Mouse (Mus musculus): ENCODE data around the gene Pdxk. TPM values are rescaled to one million over a fixed set of nuclear protein-coding genes. Genes with fewer than 3 reads are reported as not detected.

The Pdxk gene
- polyA plus RNA-seq, 1 experiment from 2014 or later: 16.1 TPM

GRCm38 (mm10) chr10:78392072-78392471, 72.7 kb downstream of the Pdxk start:
- Histone ChIP-seq H3K4me1 (replicated peaks) (peaks cover 25% of the 10 kb centered on the region), H3K27ac (replicated peaks) (no peak overlapping the region), H3K9ac (no peak overlapping the region), H3K36me3 (no peaks in the 10 kb centered on the region), H3K27me3 (peaks cover 43% of the 10 kb centered on the region), H3K9me3 (no peaks in the 10 kb centered on the region), H3K4me3 (no peak overlapping the region), H3K4me2 (0 out of 2 replicates have a peak overlapping the region, but pooled peaks have one; percentile 19)
- ATAC-seq (ENCODE audit: low read depth): no peak
- 3% methylated on average over 18 of the region's 18 CpGs for WGBS

DNA sequence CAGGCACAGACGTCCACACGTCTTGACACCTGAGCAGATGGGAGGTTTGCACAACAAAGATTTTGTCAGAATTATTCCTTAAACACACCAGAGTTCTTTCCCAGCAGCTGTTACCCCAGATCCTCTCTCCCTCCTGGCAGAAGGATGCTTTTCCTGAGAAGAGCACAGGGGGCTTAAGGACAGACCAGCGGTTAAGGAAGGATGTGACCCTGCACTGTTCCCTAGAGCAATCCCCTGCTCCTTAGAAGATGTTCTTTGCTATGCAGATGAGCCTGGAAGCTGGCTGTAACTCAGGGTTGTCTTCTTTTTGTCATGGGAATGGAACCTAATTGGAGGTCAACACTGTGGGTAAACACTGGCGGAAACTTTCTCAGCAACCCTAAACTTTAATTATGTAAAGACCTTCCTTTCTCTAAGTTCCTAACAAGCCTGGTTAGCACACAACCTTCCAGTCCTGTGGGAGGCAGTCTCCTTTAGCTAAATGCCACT, 73.7 kb downstream of the Pdxk start:
- Histone ChIP-seq H3K4me2 (no peak overlapping the region), H3K27me3 (peaks cover 43% of the 10 kb centered on the region), H3K36me3 (no peaks in the 10 kb centered on the region), H3K27ac (replicated peaks) (no peak overlapping the region), H3K9me3 (no peaks in the 10 kb centered on the region), H3K9ac (no peak overlapping the region), H3K4me1 (replicated peaks) (peaks cover 18% of the 10 kb centered on the region), H3K4me3 (no peak overlapping the region)
- no peak for ATAC-seq (ENCODE audit: low read depth)
- WGBS: 10% methylated on average over 4 of the region's 4 CpGs

DNA sequence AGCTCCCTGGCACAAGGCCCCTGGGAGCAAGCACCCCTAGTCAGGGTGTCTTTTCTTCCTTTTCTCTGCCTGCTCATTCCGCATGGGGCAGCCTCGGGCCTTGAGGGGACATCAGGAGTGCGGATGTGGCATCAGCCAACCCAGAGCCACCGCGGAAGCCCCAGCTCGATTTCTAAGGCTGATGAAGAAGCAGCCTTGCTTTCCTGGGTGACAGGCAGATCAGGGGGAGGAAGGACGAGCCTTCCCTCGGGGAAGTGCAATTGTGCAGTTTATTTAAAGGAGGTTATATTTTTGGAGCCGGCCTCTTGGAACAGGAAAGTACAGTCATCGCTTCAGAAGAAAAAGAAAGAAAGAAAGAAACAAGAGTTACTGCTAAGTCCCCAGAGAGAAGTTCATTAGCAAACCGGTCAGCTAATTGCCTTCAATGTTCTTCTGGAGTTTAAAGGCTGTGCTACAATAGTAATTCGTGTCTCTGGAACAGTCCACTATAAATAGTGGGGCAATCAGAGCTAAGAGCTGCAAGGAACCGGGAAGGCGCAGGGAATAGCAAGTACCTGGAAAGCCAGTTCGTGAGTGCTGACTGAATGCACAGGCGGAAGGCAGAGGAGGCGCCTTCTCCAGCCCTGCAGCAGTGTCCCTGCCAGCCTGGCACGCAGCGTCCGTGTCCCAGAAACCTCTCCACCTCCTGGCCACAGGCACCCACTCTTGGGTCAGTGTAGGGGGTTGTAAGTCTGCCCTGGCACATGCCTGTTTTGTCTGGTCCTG, 76.4 kb downstream of the Pdxk start:
- 41% methylated on average over 20 of the region's 20 CpGs for WGBS
- ATAC-seq (ENCODE audit: low read depth): 0 out of 2 replicates have a peak, but pooled peaks have one; percentile 33
- H3K36me3 ChIP-seq: no peaks in the 10 kb centered on the region
- peaks cover 43% of the 10 kb centered on the region for H3K27me3 ChIP-seq
- H3K9ac ChIP-seq: no peak overlapping the region
- H3K4me1 ChIP-seq (replicated peaks): peaks cover 8% of the 10 kb centered on the region; the same call in 1 of the 2 replicates
- no peak overlapping the region for H3K4me2 ChIP-seq
- H3K4me3 ChIP-seq: no peak overlapping the region
- no peaks in the 10 kb centered on the region for H3K9me3 ChIP-seq
- no peak overlapping the region for H3K27ac ChIP-seq (replicated peaks)

Small RNA genes within 50 kb of the gene (microRNA-seq; reads per million reads assigned to microRNA genes)
- gene Mir6410 (not detected), gene Mir6907 (1.0 reads per million), gene Mir6908 (not detected)

Other genes starting within 250 kb of the Pdxk start
- 21.1 and 26.0 TPM in 2 replicates for gene Trappc10, start 220.3 kb downstream of the Pdxk start, polyA plus RNA-seq (2015; fragmentation: Nextera tagmentation; extraction: Ambion mirVana)
- 59.3 and 64.0 TPM in 2 replicates for gene Agpat3, start 112.5 kb downstream of the Pdxk start, polyA plus RNA-seq (2015; fragmentation: Nextera tagmentation; extraction: Ambion mirVana)
- 365 and 462 TPM in 2 replicates for gene Rrp1, start 51.9 kb downstream of the Pdxk start, polyA plus RNA-seq (2015; fragmentation: Nextera tagmentation; extraction: Ambion mirVana)
- gene Cstb, start 39.3 kb downstream of the Pdxk start, polyA plus RNA-seq (2015; fragmentation: Nextera tagmentation; extraction: Ambion mirVana): 107 and 115 TPM in 2 replicates
- not detected in 2 replicates for gene Olfr1358, start 52.5 kb upstream of the Pdxk start, polyA plus RNA-seq (2015; fragmentation: Nextera tagmentation; extraction: Ambion mirVana)
- 52.3 and 54.6 TPM in 2 replicates for gene Ilvbl, start 109.4 kb upstream of the Pdxk start, polyA plus RNA-seq (2015; fragmentation: Nextera tagmentation; extraction: Ambion mirVana)
- 4.3 and 4.4 TPM in 2 replicates for gene Syde1, start 127.0 kb upstream of the Pdxk start, polyA plus RNA-seq (2015; fragmentation: Nextera tagmentation; extraction: Ambion mirVana)
- gene Olfr1357, start 153.1 kb upstream of the Pdxk start, polyA plus RNA-seq (2015; fragmentation: Nextera tagmentation; extraction: Ambion mirVana): not detected in 2 replicates

Measured in neural tube, embryonic 13.5 days (tissue).